In genomic region chr9:79029456-79029855, GRCm38 (mm10) we compare ENCODE assay signal across 12 mouse cellular contexts.
"Had no signal": no experiment of that assay in that cellular context is flagged by ENCODE, and none has a peak within 500 bp of the region (broad histone marks: within the 10 kb centered on the region; RNA-seq: fewer than 3 reads in every experiment).

No protein-coding gene starts in this region.

- H3K9ac ChIP-seq: kidney, embryonic 15.5 days; liver, embryonic 14.5 days; midbrain, embryonic 12.5 days; neural tube, embryonic 13.5 days; stomach, embryonic 15.5 days had no signal

- H3K27me3 ChIP-seq: kidney, embryonic 15.5 days; midbrain, embryonic 12.5 days; neural tube, embryonic 13.5 days; stomach, embryonic 15.5 days had no signal

- H3K36me3 ChIP-seq: kidney, embryonic 15.5 days; midbrain, embryonic 12.5 days; neural tube, embryonic 13.5 days; stomach, embryonic 15.5 days had no signal

- H3K4me3 ChIP-seq: kidney, embryonic 15.5 days; midbrain, embryonic 12.5 days; neural tube, embryonic 13.5 days; stomach, embryonic 15.5 days had no signal

- H3K27ac ChIP-seq: kidney, embryonic 15.5 days; liver, embryonic 14.5 days; midbrain, embryonic 12.5 days; neural tube, embryonic 13.5 days; stomach, embryonic 15.5 days had no signal

- H3K9me3 ChIP-seq: kidney, embryonic 15.5 days; midbrain, embryonic 12.5 days; neural tube, embryonic 13.5 days; stomach, embryonic 15.5 days had no signal

- DNase-seq: kidney, postnatal 14 days; layer of hippocampus, postnatal 36 days; lung, adult 18-20 months; retina, postnatal 1 day; thymus, adult 2 months; thymus, postnatal 25 days had no signal

- ATAC-seq: midbrain, embryonic 16.5 days had no signal

- H3K4me2 ChIP-seq: kidney, embryonic 15.5 days; midbrain, embryonic 12.5 days; neural tube, embryonic 13.5 days; stomach, embryonic 15.5 days had no signal

- H3K4me1 ChIP-seq: kidney, embryonic 15.5 days; midbrain, embryonic 12.5 days; neural tube, embryonic 13.5 days; stomach, embryonic 15.5 days had no signal
